Mouse (Mus musculus) megakaryocyte, embryonic 14.5 days (primary cell): ENCODE measurements around the gene Ifit2.
"Not testable (repeated sequence)": the region's sequence is repeated elsewhere in the genome, so short reads cannot be mapped to it uniquely, and the experiment has no call there.

Source experiments
- FLI1 ChIP-seq: IDR thresholded peaks from 2 replicates; pipeline ENCODE4 v1.6.1; 2012; ENCODE audit warnings: low read length, inconsistent platforms, mixed read lengths
- GATA1 ChIP-seq: IDR thresholded peaks from 3 replicates; pipeline ENCODE4 v1.6.1; 2012; ENCODE audit warnings: mixed read lengths, low read length, inconsistent platforms, borderline replicate concordance

GRCm38 (mm10) chr19:34582696-34583095, 32.2 kb downstream of the Ifit2 start:
- TF ChIP-seq FLI1, GATA1: not testable (repeated sequence)
